Mouse (Mus musculus) stomach, postnatal 0 days (tissue): ENCODE measurements around the gene Crtc3.

Source experiments
- CTCF ChIP-seq: IDR thresholded peaks from 2 replicates; pipeline ENCODE4 v1.5.1; 2016; ENCODE audit warnings: antibody characterized with exemption, low read depth, mild to moderate bottlenecking, moderate library complexity
- EP300 ChIP-seq: optimal IDR thresholded peaks from 2 replicates; pipeline ENCODE3; 2016; ENCODE audit warnings: antibody characterized with exemption

GRCm38 (mm10) chr7:80716758-80717157 is 28.1 kb upstream of the Crtc3 start:
- no peak for TF ChIP-seq EP300
- no peak for TF ChIP-seq CTCF
